16 mouse cellular contexts compared by ENCODE assay signal in the genomic region with DNA sequence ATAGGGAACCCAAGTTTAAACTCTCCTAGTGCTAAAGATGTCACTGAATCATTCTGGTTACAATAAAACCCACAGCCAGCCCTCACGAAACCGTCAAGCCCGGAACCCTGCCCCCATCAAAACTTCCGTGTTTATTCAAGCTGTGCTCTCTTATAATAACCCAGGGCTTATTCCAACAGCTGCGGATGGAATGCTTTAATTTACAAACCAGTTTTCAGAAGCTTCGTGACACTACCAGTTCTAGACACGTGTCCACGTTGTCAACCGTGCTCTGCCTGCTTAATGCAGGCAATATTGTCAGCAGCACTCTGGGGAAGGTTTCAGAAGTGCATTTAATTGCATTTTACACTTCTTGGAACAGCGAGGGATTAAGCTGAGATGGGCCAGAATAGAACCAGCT.
DNase-seq lines count a peak whose midpoint lies in the region; ATAC-seq lines count a peak whose summit lies in the region.
"Had no signal": no experiment of that assay in that cellular context is flagged by ENCODE, and none has a peak within 500 bp of the region (broad histone marks: within the 10 kb centered on the region; RNA-seq: fewer than 3 reads in every experiment).

No protein-coding gene starts in this region.

- H3K9me3 ChIP-seq in hindbrain, embryonic 16.5 days (ENCODE audit: control insufficient read depth, low read length) = no peaks in the 10 kb centered on the region
- no peaks in the 10 kb centered on the region for H3K9me3 ChIP-seq in hindbrain, embryonic 11.5 days (ENCODE audit: control insufficient read depth, low read length)
- H3K9me3 ChIP-seq in lung, embryonic 16.5 days (ENCODE audit: control insufficient read depth, low read length) = no peaks in the 10 kb centered on the region
- no peaks in the 10 kb centered on the region for H3K9me3 ChIP-seq in midbrain, embryonic 16.5 days (replicated peaks; ENCODE audit: control insufficient read depth, low read length, poor library complexity, severe bottlenecking)
- H3K9me3 ChIP-seq: embryonic facial prominence, embryonic 13.5 days; G1E had no signal

- no peaks in the 10 kb centered on the region for H3K36me3 ChIP-seq in hindbrain, embryonic 16.5 days (ENCODE audit: control insufficient read depth, insufficient read depth, low read length)
- no peaks in the 10 kb centered on the region for H3K36me3 ChIP-seq in hindbrain, embryonic 11.5 days (ENCODE audit: control insufficient read depth, insufficient read depth, low read length)
- H3K36me3 ChIP-seq in lung, embryonic 16.5 days (ENCODE audit: control insufficient read depth, insufficient read depth, low read length) = no peaks in the 10 kb centered on the region
- H3K36me3 ChIP-seq in midbrain, embryonic 16.5 days (ENCODE audit: control insufficient read depth, insufficient read depth, low read length) = no peaks in the 10 kb centered on the region
- H3K36me3 ChIP-seq: embryonic facial prominence, embryonic 13.5 days; G1E had no signal

- DNase-seq in hindbrain, embryonic 11.5 days (ENCODE audit: low spot score) = no peak
- peak; percentile 13 for DNase-seq in right cerebral cortex, postnatal 4 days
- no peak for DNase-seq in right cerebral cortex, postnatal 14 days
- DNase-seq in gastrocnemius, postnatal 4 days (ENCODE audit: low spot score in 2 of 2) = no peak
- no peak for DNase-seq in adrenal gland, postnatal 14 days
- DNase-seq: adrenal gland, postnatal 10 days; cerebellum, adult 11 months; layer of hippocampus, adult 9-11 months; thymus, adult 18-20 months had no signal

- no peaks in the 10 kb centered on the region for H3K27me3 ChIP-seq in hindbrain, embryonic 16.5 days (replicated peaks; ENCODE audit: control insufficient read depth, insufficient read depth, low read length)
- H3K27me3 ChIP-seq in hindbrain, embryonic 11.5 days (ENCODE audit: control insufficient read depth, insufficient read depth, low read length) = no peaks in the 10 kb centered on the region
- no peaks in the 10 kb centered on the region for H3K27me3 ChIP-seq in lung, embryonic 16.5 days (ENCODE audit: control insufficient read depth, insufficient read depth, low read depth, low read length)
- no peaks in the 10 kb centered on the region for H3K27me3 ChIP-seq in midbrain, embryonic 16.5 days (ENCODE audit: control insufficient read depth, insufficient read depth, low read depth, low read length)
- H3K27me3 ChIP-seq: embryonic facial prominence, embryonic 13.5 days had no signal

- H3K27ac ChIP-seq in hindbrain, embryonic 16.5 days (ENCODE audit: low read depth, low read length) = no peak overlapping the region
- H3K27ac ChIP-seq in hindbrain, embryonic 11.5 days (ENCODE audit: low read depth, low read length) = no peak overlapping the region
- no peak overlapping the region for H3K27ac ChIP-seq in lung, embryonic 16.5 days (ENCODE audit: low read length)
- no peak overlapping the region for H3K27ac ChIP-seq in midbrain, embryonic 16.5 days (ENCODE audit: low read length)
- H3K27ac ChIP-seq: embryonic facial prominence, embryonic 13.5 days; macrophage had no signal

- H3K9ac ChIP-seq in hindbrain, embryonic 16.5 days (ENCODE audit: low read depth, low read length) = no peak overlapping the region
- H3K9ac ChIP-seq in hindbrain, embryonic 11.5 days (ENCODE audit: low read depth, low read length) = no peak overlapping the region
- H3K9ac ChIP-seq in lung, embryonic 16.5 days (ENCODE audit: low read length) = no peak overlapping the region
- no peak overlapping the region for H3K9ac ChIP-seq in midbrain, embryonic 16.5 days (ENCODE audit: low read depth, low read length)
- H3K9ac ChIP-seq: embryonic facial prominence, embryonic 13.5 days had no signal

- no peaks in the 10 kb centered on the region for H3K4me1 ChIP-seq in hindbrain, embryonic 16.5 days (ENCODE audit: control insufficient read depth, insufficient read depth, low read depth, low read length)
- no peaks in the 10 kb centered on the region for H3K4me1 ChIP-seq in hindbrain, embryonic 11.5 days (replicated peaks; ENCODE audit: control insufficient read depth, insufficient read depth, low read length)
- H3K4me1 ChIP-seq in lung, embryonic 16.5 days (replicated peaks; ENCODE audit: control insufficient read depth, insufficient read depth, low read length) = peaks cover 18% of the 10 kb centered on the region
- no peaks in the 10 kb centered on the region for H3K4me1 ChIP-seq in midbrain, embryonic 16.5 days (ENCODE audit: control insufficient read depth, insufficient read depth, low read length)
- H3K4me1 ChIP-seq: embryonic facial prominence, embryonic 13.5 days had no signal

- no peak overlapping the region for H3K4me2 ChIP-seq in hindbrain, embryonic 16.5 days (ENCODE audit: low read length)
- H3K4me2 ChIP-seq in hindbrain, embryonic 11.5 days (replicated peaks; ENCODE audit: low read depth, low read length) = no peak overlapping the region
- H3K4me2 ChIP-seq in lung, embryonic 16.5 days (ENCODE audit: low read depth, low read length) = no peak overlapping the region
- H3K4me2 ChIP-seq in midbrain, embryonic 16.5 days (ENCODE audit: low read length) = peak overlapping the region; percentile 17; the same call in 1 of the 2 replicates
- H3K4me2 ChIP-seq: embryonic facial prominence, embryonic 13.5 days had no signal

- peak; percentile 37; the same call in 1 of the 2 replicates for ATAC-seq in hindbrain, embryonic 16.5 days
- no peak for ATAC-seq in hindbrain, embryonic 11.5 days (ENCODE audit: low FRiP score)
- ATAC-seq in lung, embryonic 16.5 days (ENCODE audit: low read depth) = peak; percentile 38; the same call in 1 of the 2 replicates
- ATAC-seq in midbrain, embryonic 16.5 days = peak; percentile 48; the same call in 1 of the 2 replicates

- WGBS in hindbrain, embryonic 16.5 days = 55% methylated on average over 10 of the region's 10 CpGs
- WGBS in hindbrain, embryonic 11.5 days = 77% methylated on average over 10 of the region's 10 CpGs
- WGBS in lung, embryonic 16.5 days = 20% methylated on average over 10 of the region's 10 CpGs
- 47% methylated on average over 10 of the region's 10 CpGs for WGBS in midbrain, embryonic 16.5 days

- no peak overlapping the region for H3K4me3 ChIP-seq in hindbrain, embryonic 16.5 days (ENCODE audit: low read length)
- no peak overlapping the region for H3K4me3 ChIP-seq in hindbrain, embryonic 11.5 days (ENCODE audit: low read depth, low read length)
- no peak overlapping the region for H3K4me3 ChIP-seq in lung, embryonic 16.5 days (ENCODE audit: low read length)
- H3K4me3 ChIP-seq in midbrain, embryonic 16.5 days (ENCODE audit: low read depth, low read length) = no peak overlapping the region
- H3K4me3 ChIP-seq: embryonic facial prominence, embryonic 13.5 days; myocyte had no signal
